Mouse (Mus musculus): ENCODE results near the gene Slc35d3.

Slc35d3 gene

DNA sequence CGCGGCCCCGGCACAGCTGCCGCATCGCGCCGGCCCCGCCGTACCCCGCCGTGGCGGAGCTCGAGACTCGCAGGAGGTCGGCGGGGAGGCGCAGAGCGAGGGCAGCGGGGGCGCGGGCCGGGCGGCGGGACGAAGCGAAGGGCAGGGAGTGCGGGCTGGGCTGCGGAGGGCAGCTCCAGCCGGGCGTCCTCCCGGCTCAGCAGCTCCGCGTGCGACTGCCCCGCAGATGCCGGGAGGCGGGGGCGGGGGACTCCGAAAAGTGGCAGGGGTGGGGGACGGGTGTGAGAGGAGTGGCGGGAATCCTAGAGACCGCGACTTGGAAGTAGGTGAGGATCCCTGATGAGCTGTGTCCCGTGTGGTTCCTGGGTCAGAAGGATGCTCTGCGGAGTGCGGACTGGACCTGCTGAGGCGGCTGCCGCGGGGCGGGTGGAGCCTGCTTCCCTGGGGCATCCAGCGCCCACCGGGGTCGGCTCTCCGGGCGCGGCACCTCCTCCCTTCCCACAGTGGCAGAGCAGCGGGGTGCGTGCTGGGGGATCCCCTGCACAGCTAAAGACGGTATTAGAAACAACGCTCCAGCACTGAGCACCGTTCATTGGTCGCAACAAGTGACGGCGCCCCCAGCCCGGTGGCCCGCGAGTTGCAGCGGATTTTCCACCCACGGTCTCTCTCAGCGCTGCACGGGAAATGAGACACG, at the start of gene Slc35d3:
TSS of gene Slc35d3 (minus strand) at position 462 of the 694 bp plus-strand sequence.
- DNase-seq (ENCODE audit: low spot score in 2 of 2), result peak; percentile 65

DNA sequence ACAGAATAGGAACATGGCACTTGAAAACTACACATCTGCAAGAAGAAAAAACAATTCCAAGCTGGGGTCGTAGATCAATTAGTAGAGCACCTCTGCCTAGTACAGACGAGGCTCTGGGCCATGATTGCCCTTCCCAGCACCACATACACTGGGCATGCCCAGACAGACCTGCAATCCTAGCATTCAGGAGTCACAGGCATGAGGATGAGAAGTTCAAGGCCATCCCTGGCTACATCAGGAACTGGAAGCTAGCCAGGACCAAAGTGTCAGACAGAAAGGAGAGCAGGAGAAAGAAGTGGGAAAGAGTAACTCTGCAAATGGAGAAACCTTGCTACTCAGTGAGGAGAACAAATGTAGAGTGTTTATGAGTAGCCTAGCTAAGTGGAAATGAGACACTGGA, 48.9 kb upstream of the Slc35d3 start:
- DNase-seq (ENCODE audit: low spot score in 2 of 2), result no peak

DNA sequence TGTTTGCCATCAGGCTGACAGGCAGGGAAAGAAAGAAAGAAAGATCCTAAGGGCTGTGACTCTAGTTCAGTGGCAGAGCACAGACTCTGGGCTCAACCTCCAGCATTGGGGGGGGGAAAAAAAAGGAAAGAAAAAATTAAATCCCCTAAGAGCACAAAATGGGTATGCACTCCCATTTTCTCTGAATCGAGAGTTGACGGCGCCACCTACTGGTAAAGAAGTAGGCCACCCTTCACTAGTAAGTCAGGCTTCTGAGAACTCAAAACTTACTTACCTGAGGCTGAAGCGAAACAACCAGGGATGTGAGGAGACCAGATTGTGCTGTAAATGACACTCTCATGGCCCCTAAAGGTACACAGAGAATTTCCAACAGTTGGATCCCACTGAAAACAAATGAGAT, 42.7 kb upstream of the Slc35d3 start:
- DNase-seq (ENCODE audit: low spot score in 2 of 2), result peak; percentile 51 to 73

DNA sequence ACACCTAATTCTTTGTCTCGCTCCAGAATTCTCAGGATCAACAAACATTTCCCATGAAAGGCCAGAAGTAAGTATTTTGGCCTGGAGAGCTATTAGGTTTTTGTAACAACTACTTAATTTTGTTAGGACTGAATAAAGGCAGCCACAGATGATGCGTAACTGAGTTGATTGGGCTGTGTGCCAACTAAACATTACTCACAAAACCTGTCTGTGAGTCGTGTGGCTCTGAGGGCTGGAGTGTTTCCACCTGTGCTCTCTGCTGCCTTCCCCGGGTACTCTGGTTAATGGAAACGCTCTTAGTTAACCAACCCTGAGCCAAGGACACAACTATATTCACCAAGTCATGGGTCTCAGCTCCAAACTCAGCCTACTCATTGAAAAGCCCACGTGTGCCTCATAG, 41.9 kb upstream of the Slc35d3 start:
- no peak for DNase-seq (ENCODE audit: low spot score in 2 of 2)

DNA sequence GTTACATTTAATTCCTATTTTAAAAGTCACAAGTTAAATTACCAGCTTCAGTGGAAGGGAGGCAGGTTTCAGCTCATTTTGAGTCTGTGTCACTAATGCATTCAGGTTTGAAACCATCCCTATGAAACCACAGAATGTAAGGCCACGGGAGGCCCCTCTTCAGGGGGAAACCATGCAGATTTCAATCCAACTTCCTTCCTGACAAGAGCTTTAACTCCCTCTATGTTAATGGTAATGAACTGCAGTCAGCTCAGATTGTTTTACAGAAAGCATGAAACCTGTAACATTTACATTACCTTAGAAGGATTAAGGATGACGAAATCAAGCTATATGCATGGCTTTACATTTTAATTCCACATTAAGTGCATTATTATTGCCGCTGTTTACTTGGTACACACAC, 40.4 kb upstream of the Slc35d3 start:
- no peak for DNase-seq (ENCODE audit: low spot score in 2 of 2)

DNA sequence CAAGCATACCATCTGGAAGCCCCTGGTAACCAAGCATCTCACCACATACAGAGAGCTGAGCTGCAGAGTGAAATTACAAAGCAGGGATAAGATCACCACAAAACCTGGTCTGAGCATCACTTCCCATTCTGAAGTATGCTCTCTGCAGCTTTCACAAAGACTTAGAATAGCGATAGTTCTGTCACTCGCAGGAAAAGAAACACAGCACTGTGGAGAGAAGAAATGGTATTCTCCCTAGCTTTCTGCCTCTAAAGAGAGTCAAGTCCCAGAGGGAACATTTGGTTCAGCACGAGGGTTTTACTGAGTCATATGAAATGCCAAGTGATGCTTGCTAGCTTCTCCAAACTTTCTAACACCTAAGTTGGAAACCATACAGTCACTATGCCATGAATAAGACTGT, 38.6 kb upstream of the Slc35d3 start:
- no peak for DNase-seq (ENCODE audit: low spot score in 2 of 2)

DNA sequence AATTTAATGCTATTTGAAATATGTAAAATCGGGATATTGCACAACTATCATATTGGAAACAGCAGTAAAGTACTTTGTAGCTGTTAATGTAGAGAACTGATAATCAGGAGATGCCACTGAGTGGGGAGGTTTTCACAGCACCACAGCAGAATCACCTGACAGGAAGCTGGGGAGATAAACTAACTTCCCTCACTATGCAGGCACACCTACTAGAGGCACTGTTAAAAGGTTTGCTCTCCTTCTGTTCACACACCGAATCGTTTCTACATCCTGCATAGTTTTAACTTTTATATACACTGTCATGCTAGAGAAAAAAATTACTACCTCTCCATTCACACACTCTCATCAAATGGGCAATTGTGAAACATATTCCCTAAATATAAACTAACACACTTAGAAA, 35.0 kb upstream of the Slc35d3 start:
- DNase-seq (ENCODE audit: low spot score in 2 of 2), result no peak

DNA sequence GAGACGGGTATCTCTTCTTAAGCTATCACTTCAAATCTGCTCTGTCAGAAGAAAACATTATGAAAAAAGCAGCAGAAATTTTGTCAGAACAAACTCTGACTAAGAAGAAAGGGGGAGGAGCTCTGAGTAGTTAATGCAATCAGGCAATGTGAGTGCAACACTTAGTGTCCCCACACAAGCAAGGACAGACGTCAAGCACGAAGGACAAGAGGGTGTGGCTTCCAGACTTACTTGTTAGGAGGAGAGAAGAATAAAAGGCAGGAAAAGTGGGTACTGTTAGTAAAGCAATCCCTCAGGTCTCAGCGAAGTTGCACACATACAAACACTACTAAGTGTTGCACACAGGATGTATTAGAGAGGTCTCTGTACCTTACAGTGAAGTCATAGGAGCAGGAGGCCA, 33.1 kb upstream of the Slc35d3 start:
- DNase-seq (ENCODE audit: low spot score in 2 of 2), result no peak

DNA sequence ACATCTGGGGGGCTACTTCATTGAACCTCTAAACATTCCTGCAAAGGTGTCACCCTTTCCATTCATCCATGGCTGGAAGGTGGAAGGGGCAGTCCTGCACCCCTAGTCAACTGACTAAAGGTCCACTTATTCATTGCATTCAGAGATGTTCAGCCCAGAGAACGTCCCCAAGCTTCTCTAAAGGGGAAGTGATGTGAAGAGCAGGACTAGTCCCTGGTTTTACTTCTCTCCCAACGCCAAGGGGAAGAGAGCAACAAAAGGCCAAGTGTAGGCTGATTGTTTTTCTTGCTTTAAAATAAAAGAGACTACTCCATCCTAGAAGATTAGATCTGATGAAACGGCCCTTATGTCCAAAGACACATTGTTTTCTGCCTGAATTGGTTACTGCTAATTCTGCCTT, 29.2 kb upstream of the Slc35d3 start:
- DNase-seq (ENCODE audit: low spot score in 2 of 2), result no peak

DNA sequence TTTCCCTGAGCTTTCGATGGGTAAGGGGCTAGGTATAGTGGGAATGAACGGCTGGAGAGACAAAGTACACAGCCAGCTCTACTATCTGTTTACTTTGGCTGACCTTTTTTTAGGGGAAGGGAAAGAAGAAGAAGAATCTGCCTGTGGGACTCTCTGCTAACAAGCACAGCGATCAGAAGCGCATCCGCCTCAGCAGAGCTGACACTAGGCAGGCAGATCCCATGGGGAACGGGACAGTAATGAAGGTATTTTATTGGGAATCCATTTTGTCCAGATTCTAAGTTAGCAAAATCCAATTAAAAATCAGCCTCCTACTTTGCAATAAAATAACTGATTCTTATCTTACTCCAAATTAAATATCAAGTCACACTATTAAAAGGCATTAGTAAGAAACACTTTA, 27.9 kb upstream of the Slc35d3 start:
- no peak for DNase-seq (ENCODE audit: low spot score in 2 of 2)

DNA sequence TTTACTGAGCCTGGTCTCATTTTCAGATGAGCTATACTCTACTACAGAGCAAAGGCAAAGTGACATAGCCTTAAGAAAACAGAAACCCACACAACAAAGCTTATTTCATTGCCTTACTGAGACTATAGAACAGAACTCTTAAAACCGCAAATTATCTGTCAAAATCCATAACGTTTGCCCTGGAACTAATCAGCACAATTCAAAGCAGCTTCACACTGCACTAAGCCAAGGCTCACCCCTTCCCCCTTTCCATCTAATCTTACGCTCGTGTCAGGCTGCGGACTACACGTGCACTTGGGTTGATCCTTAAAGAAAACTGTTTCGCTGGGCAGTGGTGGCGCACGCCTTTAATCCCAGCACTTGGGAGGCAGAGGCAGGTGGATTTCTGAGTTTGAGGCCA, 26.4 kb upstream of the Slc35d3 start:
- no peak for DNase-seq (ENCODE audit: low spot score in 2 of 2)

DNA sequence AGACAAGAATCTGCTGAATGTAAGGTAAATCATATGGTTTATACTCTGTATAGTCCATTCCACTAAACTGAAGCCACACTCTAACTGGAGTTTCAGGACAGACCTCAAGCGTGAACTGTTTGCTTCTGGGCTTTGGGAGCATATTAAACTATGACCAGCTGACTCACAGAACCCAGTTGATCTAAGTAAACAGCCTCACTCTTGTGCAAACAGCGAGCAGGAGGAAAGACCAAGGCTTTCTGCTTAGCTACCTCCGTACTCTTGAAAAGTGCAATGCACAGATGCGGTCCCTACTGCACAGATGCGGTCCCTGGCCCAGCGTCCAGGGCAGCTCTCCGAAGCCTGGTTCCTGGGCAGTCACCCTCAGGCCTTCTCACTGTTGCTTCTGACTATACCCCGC, 26.0 kb upstream of the Slc35d3 start:
- no peak for DNase-seq (ENCODE audit: low spot score in 2 of 2)

DNA sequence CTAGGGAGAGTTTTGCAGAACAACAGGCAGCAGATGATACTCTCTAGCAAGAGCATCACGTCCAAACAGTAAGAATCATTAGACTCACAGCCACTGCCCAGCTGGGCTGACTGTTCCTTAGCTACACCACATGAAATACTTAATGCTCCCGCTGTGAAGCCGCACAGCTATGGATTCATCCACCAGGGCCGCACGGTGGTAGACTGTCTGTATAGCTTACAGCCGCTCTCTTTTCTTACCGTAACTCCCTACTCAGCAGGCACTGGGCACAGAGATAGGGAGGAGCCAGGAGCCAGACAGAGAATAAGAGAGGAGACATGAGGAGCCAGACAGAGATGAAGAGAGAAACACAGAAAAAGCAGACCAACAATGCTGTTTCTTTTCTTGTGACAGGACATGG, 25.4 kb upstream of the Slc35d3 start:
- no peak for DNase-seq (ENCODE audit: low spot score in 2 of 2)

DNA sequence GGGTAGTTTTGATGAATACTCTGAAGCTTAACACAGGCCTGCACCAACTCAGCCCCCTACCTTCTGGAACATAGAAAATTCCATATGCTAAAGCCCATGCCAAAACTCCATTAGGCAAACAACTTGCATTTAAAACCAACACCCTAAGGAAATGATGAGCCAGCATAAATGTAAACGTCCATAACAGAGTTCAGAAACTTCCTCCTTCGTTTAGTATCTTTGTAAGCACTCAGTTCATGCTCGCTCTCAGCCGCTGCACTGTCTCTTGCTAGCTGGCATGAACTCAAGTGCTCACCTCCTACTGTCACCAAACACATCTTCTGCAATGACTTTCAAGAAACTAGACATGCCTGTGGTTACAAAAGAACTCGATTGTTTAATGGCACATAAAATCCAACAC, 24.1 kb upstream of the Slc35d3 start:
- DNase-seq (ENCODE audit: low spot score in 2 of 2), result no peak

DNA sequence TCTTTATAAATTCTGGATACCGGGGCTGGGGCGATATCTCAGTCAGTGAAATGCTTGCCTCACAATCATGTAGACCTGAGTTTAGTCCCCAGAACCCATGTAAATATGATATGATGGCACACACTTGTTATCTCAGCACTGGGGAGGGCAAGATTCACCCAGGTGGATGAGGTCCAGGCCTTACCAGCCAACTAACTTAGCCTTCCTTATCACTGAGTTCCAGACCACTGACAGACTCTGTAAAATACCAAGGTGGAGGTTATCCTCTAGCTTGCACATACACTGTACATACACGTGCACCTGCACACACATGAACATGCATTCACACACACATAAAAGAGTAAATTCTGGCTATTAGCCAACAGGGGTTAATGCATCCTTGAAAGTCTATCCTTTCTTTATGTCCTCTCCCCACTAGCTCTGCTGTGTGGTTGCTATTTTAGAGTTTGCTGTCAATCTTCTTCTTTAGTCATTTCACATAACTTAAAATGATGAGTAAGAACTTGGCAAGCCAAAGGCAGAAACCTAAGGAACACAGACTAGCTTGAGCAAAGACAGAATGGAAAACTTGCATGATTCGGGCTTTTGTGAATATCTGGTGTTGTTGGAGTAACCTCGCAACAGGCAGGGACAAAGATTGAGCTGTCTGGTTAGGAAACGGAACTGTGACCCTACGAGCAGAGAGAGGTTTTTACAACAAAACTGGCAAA, 4.5 kb upstream of the Slc35d3 start:
- DNase-seq (ENCODE audit: low spot score in 2 of 2), result no peak

DNA sequence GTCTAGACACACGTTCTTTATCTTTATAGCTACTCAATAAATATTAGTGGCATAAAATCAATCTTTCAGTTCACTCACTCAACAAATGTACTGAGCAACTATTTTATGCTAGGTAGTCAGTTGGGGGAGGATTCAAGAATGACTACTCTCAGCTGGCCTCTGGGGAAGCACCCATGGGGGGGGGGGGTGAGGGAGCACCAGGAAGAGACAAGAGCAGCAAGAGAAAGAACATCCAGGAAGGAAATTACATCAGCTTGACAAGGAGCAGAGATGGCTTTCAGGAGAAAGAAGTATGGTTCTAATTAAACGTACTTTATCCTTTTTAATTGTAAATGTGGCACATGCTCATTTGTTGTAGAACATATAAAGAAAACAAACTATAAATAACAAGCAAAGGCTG, 2.4 kb upstream of the Slc35d3 start:
- no peak for DNase-seq (ENCODE audit: low spot score in 2 of 2)

DNA sequence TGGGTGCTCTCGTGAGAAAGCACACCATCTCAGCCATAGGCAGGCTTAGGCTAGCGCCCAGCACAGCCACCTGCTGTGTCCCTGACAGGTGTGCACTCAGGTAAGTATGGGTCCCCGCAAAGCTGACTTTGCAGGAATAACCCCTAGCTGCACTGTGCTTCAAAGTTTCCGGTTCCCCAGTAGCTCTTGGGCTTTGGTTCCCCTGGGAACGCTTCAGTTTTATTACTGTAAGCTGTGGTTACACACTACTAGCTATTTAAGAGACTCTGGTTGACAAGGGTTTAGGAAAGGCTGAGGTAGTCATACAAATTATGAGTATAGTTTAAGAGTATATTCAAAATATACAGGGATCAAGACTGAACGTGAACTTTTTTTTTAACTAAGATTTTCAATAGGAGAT, 1.5 kb upstream of the Slc35d3 start:
- no peak for DNase-seq (ENCODE audit: low spot score in 2 of 2)

DNA sequence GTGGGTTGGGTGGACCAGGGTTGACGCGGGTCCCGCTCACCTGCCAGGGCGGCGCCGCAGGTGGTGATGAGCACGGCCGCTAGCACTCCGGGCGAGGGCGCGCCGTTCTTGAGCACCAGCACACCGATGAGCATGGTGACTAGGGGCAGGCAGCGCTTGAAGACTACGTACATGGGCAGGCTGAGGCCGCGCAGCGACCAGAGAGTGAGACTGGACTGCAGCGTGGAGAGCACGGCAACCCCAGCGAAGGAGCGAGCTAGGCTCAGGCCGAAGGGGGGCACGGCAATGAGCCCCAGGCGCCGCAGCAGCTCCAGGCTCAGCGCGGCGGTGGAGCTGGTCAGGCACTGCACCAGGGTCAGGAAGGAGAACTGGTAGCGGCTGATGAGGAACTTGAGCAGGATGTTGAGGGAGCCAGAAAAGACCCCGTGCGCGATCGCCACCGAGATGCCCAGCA, 688 bp downstream of the Slc35d3 start:
- peak in 1 of 2 experiments; percentile 28 for DNase-seq (ENCODE audit: low spot score in 2 of 2)

DNA sequence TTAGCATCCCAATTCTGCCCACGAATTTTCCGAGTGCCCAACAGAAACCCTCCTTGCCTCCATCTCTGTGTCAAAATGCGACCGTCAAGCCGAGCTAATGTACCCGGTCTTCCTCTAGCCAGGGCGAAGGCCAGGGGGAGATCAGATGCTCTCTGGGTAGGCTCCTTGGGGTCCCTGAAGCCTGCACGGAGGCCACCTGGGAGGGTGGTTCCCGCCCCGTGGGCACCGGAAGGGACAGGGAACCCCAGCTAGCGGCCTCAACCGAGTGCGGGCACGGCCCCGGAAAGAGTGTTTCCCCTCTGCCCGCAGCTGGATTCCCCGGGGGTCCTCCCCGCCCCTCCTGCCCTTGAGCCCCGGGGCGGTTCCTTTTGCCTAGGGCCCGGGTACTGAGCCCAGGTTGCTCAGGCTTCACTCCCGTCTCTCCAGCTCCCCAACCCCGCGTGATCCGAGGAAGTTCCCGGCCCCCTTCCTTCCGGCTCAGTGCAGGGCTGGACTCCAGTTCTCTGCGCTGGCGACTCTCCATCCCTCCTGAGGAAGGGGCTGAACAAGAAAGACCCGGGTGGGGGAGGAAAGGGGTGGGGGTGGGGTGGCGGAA, 1.4 kb downstream of the Slc35d3 start:
- DNase-seq (ENCODE audit: low spot score in 2 of 2), result no peak

DNA sequence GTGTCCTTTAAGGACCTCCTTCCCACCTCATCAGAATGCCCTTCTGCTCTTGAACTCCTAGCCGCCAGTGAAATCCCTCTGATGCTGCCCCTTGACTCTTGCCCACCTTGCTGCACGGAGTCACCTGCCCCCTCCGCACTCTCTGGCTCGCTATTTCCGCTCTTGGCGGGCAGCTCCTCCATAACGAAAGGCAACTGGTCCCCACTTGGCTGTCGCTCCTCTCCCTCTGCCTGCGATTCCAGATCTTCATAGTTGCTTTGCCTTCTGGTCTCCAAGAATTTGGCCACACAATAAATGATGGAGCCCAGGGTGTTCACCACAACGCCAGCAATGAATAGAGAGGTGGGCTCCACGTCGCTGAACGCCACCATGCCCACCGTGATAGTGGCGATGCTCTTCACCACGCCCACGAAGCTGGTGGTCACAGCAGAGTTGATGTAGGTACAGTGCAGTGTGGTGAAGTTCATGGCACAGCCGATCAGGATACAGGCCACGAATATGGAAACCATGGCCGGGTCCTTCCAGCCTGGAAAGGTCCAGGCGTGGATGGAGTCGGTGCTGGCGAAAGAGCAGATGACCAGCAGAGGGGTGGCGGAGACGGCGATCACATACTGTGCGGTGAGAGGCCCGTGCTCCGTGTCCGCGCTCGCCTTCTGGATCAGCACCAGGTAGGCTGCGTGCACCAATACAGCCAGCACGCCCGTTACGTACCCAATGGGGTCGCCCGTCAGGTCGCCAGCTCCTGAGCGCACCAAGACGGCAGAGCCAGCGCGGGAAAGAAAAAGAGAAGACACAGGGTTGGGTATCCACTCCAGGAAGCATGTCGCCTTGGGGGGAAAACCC, 2.1 kb downstream of the Slc35d3 start:
- DNase-seq (ENCODE audit: low spot score in 2 of 2), result peak in 1 of 2 experiments; percentile 29

DNA sequence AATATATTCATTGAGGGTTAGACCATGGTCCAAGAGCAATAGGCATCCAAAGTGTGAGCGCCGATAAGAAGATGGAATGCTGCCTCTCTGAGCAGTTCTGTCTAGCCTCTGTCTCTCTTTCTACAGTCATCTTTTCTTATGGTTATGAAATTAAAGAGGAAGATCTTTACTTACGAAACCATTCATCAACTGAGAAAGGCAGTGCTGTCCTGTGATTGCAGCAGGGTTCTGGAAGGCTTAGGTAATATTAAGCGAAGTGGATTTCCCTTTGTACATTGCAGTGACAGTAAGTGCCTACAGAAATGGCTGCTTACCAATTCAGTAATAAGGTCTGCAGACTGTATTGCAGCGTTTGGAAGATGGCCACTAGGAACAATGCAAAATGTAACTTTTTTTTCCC, 11.4 kb downstream of the Slc35d3 start:
- DNase-seq (ENCODE audit: low spot score in 2 of 2), result no peak

All from right cerebral cortex, postnatal 10 days (tissue).